Mouse (Mus musculus) liver, embryonic 13.5 days (tissue): ENCODE data around the gene Myof. TPM values are rescaled to one million over a fixed set of nuclear protein-coding genes. Genes with fewer than 3 reads are reported as not detected.

Experiments used
- ATAC-seq: fragments of 200-750 bp; cut with Nextera tagmentation; 2 replicates; pipeline ENCODE4 v1.8.0; 2017; ENCODE audit warnings: low read depth, mild to moderate bottlenecking, moderate number of reproducible peaks, moderate library complexity
- DNase-seq: peaks from one replicate; pipeline ENCODE4 v3.0.0; 2022
- H3K27ac ChIP-seq: fragments of 300-500 bp; sonication (generic); 2 replicates; pipeline ENCODE4 v1.5.1; 2015; ENCODE audit warnings: moderate library complexity, mild to moderate bottlenecking, inconsistent platforms
- H3K27me3 ChIP-seq: fragments of 300-500 bp; sonication (generic); 2 replicates; pipeline ENCODE4 v1.6.1; 2015; ENCODE audit warnings: mild to moderate bottlenecking, inconsistent platforms
- H3K36me3 ChIP-seq: fragments of 300-500 bp; sonication (generic); 2 replicates; pipeline ENCODE4 v1.6.1; 2015; ENCODE audit warnings: mild to moderate bottlenecking, inconsistent platforms
- H3K4me1 ChIP-seq: fragments of 300-500 bp; sonication (generic); replicated peaks from 2 replicates; pipeline ENCODE4 v1.6.1; 2015; ENCODE audit warnings: inconsistent platforms
- H3K4me2 ChIP-seq: fragments of 300-500 bp; sonication (generic); 2 replicates; pipeline ENCODE4 v1.6.1; 2015; ENCODE audit warnings: inconsistent platforms, mild to moderate bottlenecking, moderate library complexity
- H3K4me3 ChIP-seq: fragments of 300-500 bp; sonication (generic); replicated peaks from 2 replicates; pipeline ENCODE4 v1.5.1; 2015; ENCODE audit warnings: mild to moderate bottlenecking, inconsistent platforms
- H3K9ac ChIP-seq: fragments of 300-500 bp; sonication (generic); 2 replicates; pipeline ENCODE4 v1.6.1; 2015; ENCODE audit warnings: mild to moderate bottlenecking, inconsistent platforms
- H3K9me3 ChIP-seq: fragments of 300-500 bp; sonication (generic); replicated peaks from 2 replicates; pipeline ENCODE4 v1.6.1; 2016; ENCODE audit warnings: inconsistent platforms
- WGBS: fragments of 180-500 bp; shearing (Covaris S2); methylation state at CpG from one replicate; pipeline ENCODE4 v1.1.7; 2015; ENCODE audit not compliant: insufficient replicate concordance; 5-methylcytosine and 5-hydroxymethylcytosine counted together
- polyA plus RNA-seq: library from polyadenylated mRNA; unstranded; fragments of >200 nt; fragmentation: Nextera tagmentation; extraction: Ambion mirVana; gene quantifications from 2 replicates; pipeline ENCODE4 v1.2.1, GENCODE M21; 2015

Gene Myof
- polyA plus RNA-seq, 1 experiment from 2014 or later = 1.0 TPM

DNA sequence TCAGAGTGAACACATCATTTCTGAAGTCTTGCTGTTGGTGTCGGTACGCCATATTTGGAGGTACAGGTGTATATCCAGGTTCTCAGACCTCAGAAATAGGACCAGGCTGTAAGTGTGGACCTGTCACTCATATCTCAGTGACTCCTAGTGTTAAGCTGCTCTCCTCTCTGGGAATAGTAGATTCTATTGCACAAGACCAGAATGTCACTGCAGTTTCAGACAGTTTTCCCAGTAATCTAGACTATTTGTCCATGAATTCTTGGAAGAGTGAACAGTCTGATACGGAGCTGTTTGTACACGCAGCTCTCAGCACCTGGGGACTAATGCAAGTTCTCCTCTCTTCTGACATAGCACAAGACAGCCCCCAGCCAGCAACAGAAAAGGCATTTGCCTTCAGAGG, 42.4 kb downstream of the Myof start:
- Histone ChIP-seq H3K4me2 (no peak overlapping the region), H3K27me3 (no peaks in the 10 kb centered on the region), H3K4me3 (no peak overlapping the region), H3K9ac (no peak overlapping the region), H3K4me1 (0 out of 2 replicates have a peak, but pooled peaks cover 4% of the 10 kb centered on the region), H3K27ac (no peak overlapping the region), H3K36me3 (no peaks in the 10 kb centered on the region), H3K9me3 (no peaks in the 10 kb centered on the region)
- ATAC-seq = no peak
- DNase-seq = no peak
- WGBS = 79% methylated on average over 4 of the region's 4 CpGs

- no peaks in the 10 kb centered on the region for H3K9me3 ChIP-seq
- no peak for ATAC-seq
- no peak overlapping the region for H3K4me2 ChIP-seq
- no peak overlapping the region for H3K4me3 ChIP-seq
- H3K27ac ChIP-seq = no peak overlapping the region
- DNase-seq = no peak
- 61% methylated on average over 2 of the region's 2 CpGs for WGBS
- H3K36me3 ChIP-seq = no peaks in the 10 kb centered on the region
- H3K27me3 ChIP-seq = no peaks in the 10 kb centered on the region
- H3K9ac ChIP-seq = no peak overlapping the region
- H3K4me1 ChIP-seq = 0 out of 2 replicates have a peak, but pooled peaks cover 4% of the 10 kb centered on the region
Observed at GRCm38 (mm10) chr19:37999941-38000340, 43.4 kb downstream of the Myof start.

DNA sequence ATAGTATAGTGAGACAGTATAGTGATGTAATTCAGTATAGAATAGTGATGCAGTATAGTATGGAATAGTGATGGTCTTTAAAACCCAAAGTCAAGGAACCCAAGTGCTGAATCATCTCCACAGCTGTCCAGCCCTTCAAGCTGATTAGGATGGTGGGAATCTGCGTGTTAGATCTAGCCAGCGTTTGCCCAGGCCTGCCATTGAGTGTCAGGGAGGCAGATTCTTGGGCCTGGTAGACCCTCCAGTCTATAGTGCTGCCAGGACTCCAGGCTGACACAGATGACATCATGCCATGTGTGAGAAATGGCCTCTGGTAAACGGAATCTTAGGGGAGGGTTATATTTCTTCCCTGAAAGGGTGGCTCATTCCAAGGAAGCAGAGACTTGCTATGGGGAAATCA, 49.1 kb downstream of the Myof start:
- Histone ChIP-seq H3K4me1 (no peaks in the 10 kb centered on the region), H3K4me2 (no peak overlapping the region), H3K36me3 (no peaks in the 10 kb centered on the region), H3K27ac (no peak overlapping the region), H3K27me3 (no peaks in the 10 kb centered on the region), H3K9ac (no peak overlapping the region), H3K9me3 (no peaks in the 10 kb centered on the region), H3K4me3 (no peak overlapping the region)
- no peak for ATAC-seq
- DNase-seq = no peak
- 50% methylated on average over 3 of the region's 3 CpGs for WGBS

GRCm38 (mm10) chr19:37992184-37992554, 51.2 kb downstream of the Myof start:
- no peaks in the 10 kb centered on the region for H3K27me3 ChIP-seq
- no peak overlapping the region for H3K4me2 ChIP-seq
- ATAC-seq = no peak
- H3K9ac ChIP-seq = no peak overlapping the region
- no peaks in the 10 kb centered on the region for H3K4me1 ChIP-seq
- no peak overlapping the region for H3K4me3 ChIP-seq
- H3K27ac ChIP-seq = no peak overlapping the region
- H3K9me3 ChIP-seq = no peaks in the 10 kb centered on the region
- 74% methylated on average over 2 of the region's 2 CpGs for WGBS
- DNase-seq = no peak
- H3K36me3 ChIP-seq = no peaks in the 10 kb centered on the region

GRCm38 (mm10) chr19:37991399-37992183, 51.8 kb downstream of the Myof start:
- Histone ChIP-seq H3K27me3 (no peaks in the 10 kb centered on the region), H3K4me1 (no peaks in the 10 kb centered on the region), H3K9ac (no peak overlapping the region), H3K4me3 (no peak overlapping the region), H3K36me3 (no peaks in the 10 kb centered on the region), H3K27ac (no peak overlapping the region), H3K4me2 (no peak overlapping the region), H3K9me3 (no peaks in the 10 kb centered on the region)
- DNase-seq (no peak), ATAC-seq (no peak)
- 39% methylated on average over 7 of the region's 7 CpGs for WGBS

DNA sequence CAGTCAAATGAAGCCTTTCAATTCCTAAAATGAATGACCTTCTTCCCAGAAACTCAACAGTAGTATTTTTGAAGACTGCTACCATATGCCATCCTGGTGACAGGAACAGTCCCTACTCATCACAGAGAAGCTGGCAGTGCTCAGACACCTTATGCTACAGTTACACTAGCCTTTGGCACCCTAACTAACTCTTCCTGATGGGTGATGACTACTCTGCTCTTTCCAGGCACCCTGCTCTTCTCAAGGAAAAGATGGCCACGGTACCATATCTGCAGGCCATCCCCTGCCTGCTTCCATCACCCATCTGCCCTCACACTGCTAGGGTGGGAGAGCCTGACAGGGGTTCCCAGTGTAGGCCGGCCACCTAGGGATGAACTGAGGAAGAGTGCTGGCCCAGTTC, 53.4 kb downstream of the Myof start:
- DNase-seq = no peak
- no peak overlapping the region for H3K4me2 ChIP-seq
- no peak overlapping the region for H3K9ac ChIP-seq
- no peak for ATAC-seq
- no peak overlapping the region for H3K4me3 ChIP-seq
- H3K36me3 ChIP-seq = no peaks in the 10 kb centered on the region
- no peak overlapping the region for H3K27ac ChIP-seq
- no peaks in the 10 kb centered on the region for H3K4me1 ChIP-seq
- H3K27me3 ChIP-seq = no peaks in the 10 kb centered on the region
- 58% methylated on average over 2 of the region's 2 CpGs for WGBS
- no peaks in the 10 kb centered on the region for H3K9me3 ChIP-seq

DNA sequence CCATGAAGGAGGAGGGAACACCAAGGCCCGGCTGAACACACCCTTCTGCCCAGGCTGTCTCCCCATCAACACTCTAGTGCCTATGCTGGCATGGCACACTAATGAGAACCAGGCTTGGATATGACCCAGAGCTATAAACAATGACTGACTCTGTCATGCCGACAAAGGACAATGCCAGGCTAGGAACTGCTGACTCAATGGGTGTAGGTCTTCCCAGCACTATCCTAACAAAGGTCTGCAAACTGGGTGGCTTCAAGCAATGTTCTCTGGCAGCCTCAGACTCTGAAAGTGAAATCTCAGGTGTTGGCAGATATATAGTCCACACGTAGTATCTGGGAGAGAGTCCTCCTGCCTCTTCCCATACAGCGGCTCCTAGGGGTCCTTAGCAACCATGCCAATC, 55.2 kb downstream of the Myof start:
- H3K4me1 ChIP-seq = no peaks in the 10 kb centered on the region
- ATAC-seq = no peak
- H3K4me2 ChIP-seq = no peak overlapping the region
- no peak overlapping the region for H3K4me3 ChIP-seq
- H3K9me3 ChIP-seq = no peaks in the 10 kb centered on the region
- H3K36me3 ChIP-seq = no peaks in the 10 kb centered on the region
- no peak overlapping the region for H3K9ac ChIP-seq
- no peak for DNase-seq
- H3K27me3 ChIP-seq = no peaks in the 10 kb centered on the region
- 68% methylated on average over 4 of the region's 4 CpGs for WGBS
- no peak overlapping the region for H3K27ac ChIP-seq

DNA sequence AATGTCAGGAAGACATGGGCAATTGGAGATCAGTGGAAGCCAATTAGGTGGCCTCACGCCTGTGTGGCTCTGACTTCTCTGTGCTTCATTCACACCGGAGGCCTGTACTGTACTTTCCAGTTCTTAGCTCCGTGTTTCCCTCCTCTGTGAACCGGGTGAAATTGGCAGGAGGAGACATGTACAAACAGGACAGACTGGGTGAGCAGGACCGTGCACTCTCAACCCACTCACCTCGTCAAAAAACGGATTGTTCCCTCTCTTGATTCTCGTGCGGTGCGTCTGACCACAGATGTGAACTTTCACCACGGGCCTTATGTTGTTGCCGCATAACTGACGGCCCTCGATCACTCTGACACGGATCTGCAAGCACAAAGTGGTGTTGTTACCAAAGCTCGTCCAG, 57.6 kb downstream of the Myof start:
- WGBS = 74% methylated on average over 16 of the region's 16 CpGs
- Histone ChIP-seq H3K27ac (no peak overlapping the region), H3K27me3 (no peaks in the 10 kb centered on the region), H3K4me2 (no peak overlapping the region), H3K9ac (no peak overlapping the region), H3K36me3 (no peaks in the 10 kb centered on the region), H3K4me1 (no peaks in the 10 kb centered on the region), H3K4me3 (no peak overlapping the region), H3K9me3 (no peaks in the 10 kb centered on the region)
- no peak for ATAC-seq
- DNase-seq = no peak

- Histone ChIP-seq H3K4me2 (no peak overlapping the region), H3K27ac (no peak overlapping the region), H3K9ac (no peak overlapping the region), H3K4me1 (no peaks in the 10 kb centered on the region), H3K9me3 (no peaks in the 10 kb centered on the region), H3K4me3 (no peak overlapping the region), H3K36me3 (no peaks in the 10 kb centered on the region), H3K27me3 (no peaks in the 10 kb centered on the region)
- ATAC-seq = no peak
- no peak for DNase-seq
- WGBS = 65% methylated on average over 5 of the region's 5 CpGs
Observed at GRCm38 (mm10) chr19:37975951-37976350, 67.4 kb downstream of the Myof start.

DNA sequence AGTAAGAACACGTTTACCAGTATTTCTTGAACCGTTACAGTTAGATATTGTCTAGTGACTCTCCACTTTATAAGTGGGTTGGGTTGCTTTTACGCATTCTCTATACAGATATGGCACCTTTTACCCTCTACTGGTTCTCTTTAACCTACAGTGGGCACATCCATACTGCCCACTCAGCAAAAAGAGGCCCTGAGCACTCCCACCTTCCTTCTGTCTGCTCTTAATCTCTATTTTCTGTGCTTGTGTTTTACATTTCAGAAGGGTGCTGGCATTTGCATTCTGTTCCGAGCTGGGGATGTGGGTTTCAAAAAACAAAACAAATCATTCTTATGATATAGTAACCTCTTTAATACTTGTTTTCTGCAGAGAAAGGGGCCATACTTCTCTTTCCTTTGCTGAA, 72.8 kb downstream of the Myof start:
- DNase-seq (no peak), ATAC-seq (no peak)
- Histone ChIP-seq H3K4me1 (no peaks in the 10 kb centered on the region), H3K36me3 (no peaks in the 10 kb centered on the region), H3K4me3 (no peak overlapping the region), H3K9ac (no peak overlapping the region), H3K9me3 (no peaks in the 10 kb centered on the region), H3K27me3 (no peaks in the 10 kb centered on the region), H3K27ac (no peak overlapping the region), H3K4me2 (no peak overlapping the region)
- WGBS = 70% methylated on average over 4 of the region's 4 CpGs

DNA sequence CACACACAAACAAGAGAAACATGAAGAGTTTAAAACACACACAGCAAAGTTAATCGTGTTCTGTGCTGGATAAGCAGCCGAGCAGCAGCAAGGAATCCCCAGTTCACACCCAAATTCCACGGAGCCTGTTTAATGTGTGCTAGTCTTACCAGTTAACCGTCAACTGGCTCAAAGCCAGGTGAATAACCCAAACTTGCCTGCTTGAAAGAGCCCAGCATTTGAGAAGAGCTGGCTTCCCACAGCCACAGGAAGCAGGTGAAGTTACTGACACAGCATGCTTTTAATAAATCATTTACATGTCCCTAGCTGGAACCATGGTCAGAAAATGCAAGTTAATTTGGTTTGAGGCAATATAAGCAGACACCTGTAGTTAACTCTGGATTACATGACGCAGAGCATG, 73.4 kb downstream of the Myof start:
- Histone ChIP-seq H3K9me3 (no peaks in the 10 kb centered on the region), H3K27me3 (no peaks in the 10 kb centered on the region), H3K36me3 (no peaks in the 10 kb centered on the region), H3K27ac (no peak overlapping the region), H3K4me3 (no peak overlapping the region), H3K9ac (no peak overlapping the region), H3K4me1 (no peaks in the 10 kb centered on the region), H3K4me2 (no peak overlapping the region)
- no peak for ATAC-seq
- 56% methylated on average over 5 of the region's 5 CpGs for WGBS
- DNase-seq = no peak

DNA sequence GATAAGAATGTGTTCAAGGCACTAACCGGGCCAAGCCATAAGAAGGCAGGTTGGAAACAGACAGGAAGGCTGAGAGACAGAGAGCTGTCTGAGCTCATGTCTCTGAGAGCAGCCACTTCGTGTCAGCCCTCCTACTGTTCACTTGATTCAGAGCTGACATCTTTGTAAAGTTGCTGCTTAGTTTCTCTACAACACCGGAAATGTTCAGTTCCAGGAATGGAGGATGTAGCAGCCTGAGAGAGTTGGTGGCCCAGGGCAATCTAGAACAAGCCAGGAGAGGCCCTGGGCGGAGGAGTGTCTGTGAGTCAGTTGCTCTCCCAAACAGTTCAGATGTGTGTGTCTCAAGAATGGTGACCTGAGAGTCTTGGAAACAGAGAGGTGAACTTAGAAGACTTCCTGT, 77.5 kb downstream of the Myof start:
- Histone ChIP-seq H3K9me3 (no peaks in the 10 kb centered on the region), H3K36me3 (no peaks in the 10 kb centered on the region), H3K4me1 (no peaks in the 10 kb centered on the region), H3K27ac (no peak overlapping the region), H3K4me3 (no peak overlapping the region), H3K4me2 (no peak overlapping the region), H3K27me3 (no peaks in the 10 kb centered on the region), H3K9ac (no peak overlapping the region)
- 42% methylated on average over 4 of the region's 4 CpGs for WGBS
- no peak for ATAC-seq
- DNase-seq = no peak
